Mouse (Mus musculus): ENCODE data around the gene Fv1. TPM values are rescaled to one million over a fixed set of nuclear protein-coding genes. Genes with fewer than 3 reads are reported as not detected.

Fv1 gene
- total RNA-seq, 2 experiments from 2014 or later, result 7.9 to 8.5 TPM

- DNase-seq (ENCODE audit: extremely low spot score in 1 of 2, low spot score in 1 of 2), result no peak
Measured at GRCm38 (mm10) chr4:147883041-147883440, 14.3 kb downstream of the Fv1 start.

GRCm38 (mm10) chr4:147884138-147884537 is 15.4 kb downstream of the Fv1 start:
- no peak for DNase-seq (ENCODE audit: extremely low spot score in 1 of 2, low spot score in 1 of 2)

GRCm38 (mm10) chr4:147886158-147886557 is 17.4 kb downstream of the Fv1 start:
- no peak for DNase-seq (ENCODE audit: extremely low spot score in 1 of 2, low spot score in 1 of 2)

- DNase-seq (ENCODE audit: extremely low spot score in 1 of 2, low spot score in 1 of 2), result no peak
Measured at GRCm38 (mm10) chr4:147887277-147887676, 18.5 kb downstream of the Fv1 start.

- DNase-seq (ENCODE audit: extremely low spot score in 1 of 2, low spot score in 1 of 2), result no peak
Measured at GRCm38 (mm10) chr4:147888237-147888636, 19.5 kb downstream of the Fv1 start.

- no peak for DNase-seq (ENCODE audit: extremely low spot score in 1 of 2, low spot score in 1 of 2)
Measured at GRCm38 (mm10) chr4:147890341-147890740, 21.6 kb downstream of the Fv1 start.

GRCm38 (mm10) chr4:147895815-147896330 is 27.1 kb downstream of the Fv1 start:
- DNase-seq (ENCODE audit: extremely low spot score in 1 of 2, low spot score in 1 of 2), result no peak

- DNase-seq (ENCODE audit: extremely low spot score in 1 of 2, low spot score in 1 of 2), result no peak
Measured at GRCm38 (mm10) chr4:147896411-147896810, 27.6 kb downstream of the Fv1 start.

GRCm38 (mm10) chr4:147897348-147897747 is 28.6 kb downstream of the Fv1 start:
- DNase-seq (ENCODE audit: extremely low spot score in 1 of 2, low spot score in 1 of 2), result no peak

GRCm38 (mm10) chr4:147900452-147900851 is 31.7 kb downstream of the Fv1 start:
- DNase-seq (ENCODE audit: extremely low spot score in 1 of 2, low spot score in 1 of 2), result no peak

- DNase-seq (ENCODE audit: extremely low spot score in 1 of 2, low spot score in 1 of 2), result no peak
Measured at GRCm38 (mm10) chr4:147902906-147903500, 34.2 kb downstream of the Fv1 start.

GRCm38 (mm10) chr4:147903601-147904000 is 34.8 kb downstream of the Fv1 start:
- no peak for DNase-seq (ENCODE audit: extremely low spot score in 1 of 2, low spot score in 1 of 2)

- peak; percentile 79 to 97 for DNase-seq (ENCODE audit: extremely low spot score in 1 of 2, low spot score in 1 of 2)
Measured at GRCm38 (mm10) chr4:147904313-147905089, 35.7 kb downstream of the Fv1 start, which contains the start of gene Mfn2. Mfn2 (minus strand) TSS chr4:147904704.

- no peak for DNase-seq (ENCODE audit: extremely low spot score in 1 of 2, low spot score in 1 of 2)
Measured at GRCm38 (mm10) chr4:147905090-147905659, 36.4 kb downstream of the Fv1 start.

- DNase-seq (ENCODE audit: extremely low spot score in 1 of 2, low spot score in 1 of 2), result no peak
Measured at GRCm38 (mm10) chr4:147906230-147906629, 37.5 kb downstream of the Fv1 start.

- no peak for DNase-seq (ENCODE audit: extremely low spot score in 1 of 2, low spot score in 1 of 2)
Measured at GRCm38 (mm10) chr4:147909486-147909885, 40.7 kb downstream of the Fv1 start.

GRCm38 (mm10) chr4:147918459-147919121 is 49.8 kb downstream of the Fv1 start:
- peak in 1 of 2 experiments; percentile 59 for DNase-seq (ENCODE audit: extremely low spot score in 1 of 2, low spot score in 1 of 2)

Measured in layer of hippocampus, postnatal 25 days (tissue).